Mouse (Mus musculus) heart, embryonic 12.5 days (tissue): ENCODE data around the gene Tmem29. TPM values are rescaled to one million over a fixed set of nuclear protein-coding genes. Genes with fewer than 3 reads are reported as not detected.
"Not testable (repeated sequence)": the region's sequence is repeated elsewhere in the genome, so short reads cannot be mapped to it uniquely, and the experiment has no call there.

Experiments used
- ATAC-seq: fragments of 200-750 bp; cut with Nextera tagmentation; 2 replicates; pipeline ENCODE4 v1.8.0; 2017; ENCODE audit warnings: moderate TSS enrichment, moderate library complexity; ENCODE audit not compliant: insufficient number of reproducible peaks, low FRiP score
- H3K27ac ChIP-seq: fragments of 300-500 bp; sonication (generic); 2 replicates; pipeline ENCODE4 v1.5.1; 2016; ENCODE audit warnings: mild to moderate bottlenecking, moderate library complexity; ENCODE audit not compliant: poor library complexity, severe bottlenecking
- H3K27me3 ChIP-seq: fragments of 300-500 bp; sonication (generic); replicated peaks from 2 replicates; pipeline ENCODE4 v1.6.1; 2016; ENCODE audit warnings: mild to moderate bottlenecking, moderate library complexity
- H3K36me3 ChIP-seq: fragments of 300-500 bp; sonication (generic); 2 replicates; pipeline ENCODE4 v1.6.1; 2016; ENCODE audit warnings: mild to moderate bottlenecking, moderate library complexity
- H3K4me1 ChIP-seq: fragments of 300-500 bp; sonication (generic); replicated peaks from 2 replicates; pipeline ENCODE4 v1.6.1; 2016; ENCODE audit warnings: mild to moderate bottlenecking
- H3K4me2 ChIP-seq: fragments of 300-500 bp; sonication (generic); 2 replicates; pipeline ENCODE4 v1.6.1; 2016; ENCODE audit warnings: mild to moderate bottlenecking, moderate library complexity
- H3K4me3 ChIP-seq: fragments of 300-500 bp; sonication (generic); 2 replicates; pipeline ENCODE4 v1.5.1; 2016; ENCODE audit warnings: mild to moderate bottlenecking
- H3K9ac ChIP-seq: fragments of 300-500 bp; sonication (generic); 2 replicates; pipeline ENCODE4 v1.6.1; 2016; ENCODE audit warnings: mild to moderate bottlenecking, moderate library complexity
- H3K9me3 ChIP-seq: fragments of 300-500 bp; sonication (generic); replicated peaks from 2 replicates; pipeline ENCODE4 v1.6.1; 2016; ENCODE audit warnings: mild to moderate bottlenecking, moderate library complexity
- WGBS: fragments of 180-500 bp; shearing (Covaris S2); methylation state at CpG from one replicate; pipeline ENCODE4 v1.1.7; 2016; 5-methylcytosine and 5-hydroxymethylcytosine counted together
- polyA plus RNA-seq: library from polyadenylated mRNA; unstranded; fragments of >200 nt; fragmentation: Nextera tagmentation; extraction: Ambion mirVana; gene quantifications from 2 replicates; pipeline ENCODE4 v1.2.1, GENCODE M21; 2016

Gene Tmem29
- 17.5 and 20.3 TPM in 2 replicates for polyA plus RNA-seq

DNA sequence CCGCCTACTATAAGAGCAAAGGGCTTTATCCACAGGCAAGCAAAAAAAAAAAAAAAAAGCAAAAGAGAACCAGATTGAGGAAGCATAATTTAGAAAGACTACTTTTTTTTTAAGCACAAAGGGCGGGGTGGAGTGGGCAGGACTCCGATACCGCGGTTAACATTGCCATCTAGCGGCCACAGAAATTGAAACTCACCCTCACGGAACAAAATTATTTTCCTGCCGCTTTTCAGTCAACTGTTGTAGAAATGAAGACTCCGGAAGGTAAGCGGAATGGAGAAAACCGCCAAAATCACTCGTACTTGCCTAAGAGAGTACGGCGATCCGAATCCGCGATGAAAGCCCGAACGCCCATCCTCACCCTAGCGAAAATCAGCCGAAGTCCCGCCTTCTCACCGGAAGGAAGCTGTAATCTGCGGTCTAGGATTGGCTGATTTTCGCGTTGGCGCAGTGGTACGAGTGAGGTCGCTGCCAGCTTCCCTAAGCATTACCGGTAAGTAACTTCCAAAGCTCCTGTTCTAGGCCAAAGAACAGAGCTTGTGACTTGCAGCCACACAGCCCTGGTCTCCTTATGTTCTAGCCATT, at the start of gene Tmem29:
Gene Tmem29, minus strand, starts transcription at position 389 of the 585 bp plus-strand sequence.
- peak; percentile 92 for ATAC-seq
- Histone ChIP-seq H3K9ac (peak within 1 kb of the TSS; percentile 54), H3K4me1 (no peaks in the 10 kb centered on the region), H3K27ac (peak within 1 kb of the TSS; percentile 45; the same call in 1 of the 2 replicates), H3K4me3 (peak within 1 kb of the TSS; percentile 52), H3K27me3 (no peaks in the 10 kb centered on the region), H3K4me2 (peak within 1 kb of the TSS; percentile 57), H3K9me3 (no peaks in the 10 kb centered on the region), H3K36me3 (no peaks in the 10 kb centered on the region)
- 2% methylated on average over 30 of the region's 30 CpGs for WGBS

DNA sequence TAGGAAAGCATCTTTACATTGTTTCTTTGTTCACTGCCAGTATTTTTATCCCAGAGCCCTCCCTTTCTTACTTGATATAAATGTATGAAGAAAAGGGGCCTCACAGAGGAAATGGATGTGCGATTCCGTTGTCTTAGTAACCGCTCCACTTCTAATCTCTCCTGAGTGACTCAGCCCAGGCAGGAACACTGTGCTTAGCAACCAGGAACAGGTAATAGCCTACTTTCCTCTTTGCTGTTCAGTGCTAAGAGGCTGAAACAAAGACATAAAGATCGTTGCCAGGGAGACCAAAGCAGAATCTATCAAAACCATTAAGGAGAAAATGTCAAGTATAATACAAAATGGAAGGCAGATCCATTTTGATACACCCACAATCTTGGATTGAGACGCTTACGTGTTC, 49.7 kb upstream of the Tmem29 start:
- WGBS = 81% methylated on average over 6 of the region's 6 CpGs

DNA sequence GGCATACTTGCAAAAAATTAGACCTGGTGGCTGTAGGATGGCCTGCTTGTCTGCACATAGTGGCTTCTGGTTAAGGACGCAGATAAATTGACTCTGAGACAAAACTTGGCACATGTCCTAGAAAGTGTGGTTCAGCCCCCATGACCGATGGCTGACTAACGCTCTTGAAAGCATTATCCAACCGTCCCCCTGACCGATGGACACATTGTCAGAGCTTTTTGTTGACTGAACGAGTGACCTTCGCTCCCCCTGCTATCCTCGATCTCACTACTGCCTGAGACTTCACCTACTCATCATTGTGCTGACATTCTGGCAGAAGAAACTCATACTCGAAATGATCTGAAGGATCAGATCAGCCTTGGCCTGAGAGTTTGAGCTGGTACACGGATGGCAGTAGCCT, 28.9 kb upstream of the Tmem29 start:
- not testable (repeated sequence) for H3K27me3 ChIP-seq, H3K27ac ChIP-seq, ATAC-seq, H3K4me2 ChIP-seq, H3K9ac ChIP-seq, H3K36me3 ChIP-seq, H3K4me1 ChIP-seq, H3K9me3 ChIP-seq, H3K4me3 ChIP-seq
- 71% methylated on average over 1 of the region's 10 CpGs for WGBS

More for the DNA sequence above, 49.7 kb upstream of the Tmem29 start:
- H3K4me1 ChIP-seq = no peaks in the 10 kb centered on the region
- no peaks in the 10 kb centered on the region for H3K27me3 ChIP-seq
- no peak overlapping the region for H3K4me2 ChIP-seq
- H3K27ac ChIP-seq = no peak overlapping the region
- no peaks in the 10 kb centered on the region for H3K9me3 ChIP-seq
- no peak overlapping the region for H3K4me3 ChIP-seq
- no peak for ATAC-seq
- H3K9ac ChIP-seq = no peak overlapping the region
- no peaks in the 10 kb centered on the region for H3K36me3 ChIP-seq

DNA sequence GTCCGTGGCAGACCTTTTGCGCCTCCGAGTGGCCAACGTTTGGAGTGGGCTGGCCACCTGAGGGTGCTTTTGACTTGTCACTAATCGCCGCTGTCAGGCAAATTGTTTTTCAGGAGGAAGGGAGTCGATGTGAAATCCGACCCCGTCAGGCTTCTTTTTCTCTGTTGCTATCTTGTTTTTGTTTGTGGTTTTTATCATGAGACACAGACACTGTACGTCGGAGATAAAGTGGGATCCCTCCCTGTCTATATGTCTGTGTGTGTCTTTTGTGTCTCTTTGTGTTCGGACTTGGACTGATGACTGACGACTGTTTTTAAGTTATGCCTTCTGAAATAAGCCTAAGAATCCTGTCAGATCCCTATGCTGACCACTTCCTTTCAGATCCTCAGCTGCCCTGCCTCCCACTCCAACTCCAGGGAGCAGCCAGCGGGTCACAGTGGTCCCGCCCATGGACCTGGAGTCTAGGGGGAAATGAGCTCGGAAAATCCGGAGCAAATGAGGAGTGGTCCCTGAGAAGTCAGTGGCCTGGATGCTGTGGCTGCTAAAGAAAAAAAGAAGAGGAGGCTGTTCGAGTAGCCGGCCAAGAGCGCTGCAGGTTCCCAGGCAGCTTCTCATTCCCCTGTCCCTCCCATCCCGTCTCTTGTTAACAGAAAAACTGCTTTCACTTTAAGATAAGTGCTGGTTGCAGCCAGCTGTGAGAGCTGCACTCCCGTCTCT, 27.5 kb upstream of the Tmem29 start:
- H3K4me1 ChIP-seq, H3K4me3 ChIP-seq, H3K36me3 ChIP-seq, ATAC-seq, H3K27me3 ChIP-seq, H3K9me3 ChIP-seq, H3K9ac ChIP-seq, H3K27ac ChIP-seq: not testable (repeated sequence)
- 33% methylated on average over 12 of the region's 22 CpGs for WGBS
- H3K4me2 ChIP-seq = peak overlapping the region; percentile 31; the same call in 1 of the 2 replicates

DNA sequence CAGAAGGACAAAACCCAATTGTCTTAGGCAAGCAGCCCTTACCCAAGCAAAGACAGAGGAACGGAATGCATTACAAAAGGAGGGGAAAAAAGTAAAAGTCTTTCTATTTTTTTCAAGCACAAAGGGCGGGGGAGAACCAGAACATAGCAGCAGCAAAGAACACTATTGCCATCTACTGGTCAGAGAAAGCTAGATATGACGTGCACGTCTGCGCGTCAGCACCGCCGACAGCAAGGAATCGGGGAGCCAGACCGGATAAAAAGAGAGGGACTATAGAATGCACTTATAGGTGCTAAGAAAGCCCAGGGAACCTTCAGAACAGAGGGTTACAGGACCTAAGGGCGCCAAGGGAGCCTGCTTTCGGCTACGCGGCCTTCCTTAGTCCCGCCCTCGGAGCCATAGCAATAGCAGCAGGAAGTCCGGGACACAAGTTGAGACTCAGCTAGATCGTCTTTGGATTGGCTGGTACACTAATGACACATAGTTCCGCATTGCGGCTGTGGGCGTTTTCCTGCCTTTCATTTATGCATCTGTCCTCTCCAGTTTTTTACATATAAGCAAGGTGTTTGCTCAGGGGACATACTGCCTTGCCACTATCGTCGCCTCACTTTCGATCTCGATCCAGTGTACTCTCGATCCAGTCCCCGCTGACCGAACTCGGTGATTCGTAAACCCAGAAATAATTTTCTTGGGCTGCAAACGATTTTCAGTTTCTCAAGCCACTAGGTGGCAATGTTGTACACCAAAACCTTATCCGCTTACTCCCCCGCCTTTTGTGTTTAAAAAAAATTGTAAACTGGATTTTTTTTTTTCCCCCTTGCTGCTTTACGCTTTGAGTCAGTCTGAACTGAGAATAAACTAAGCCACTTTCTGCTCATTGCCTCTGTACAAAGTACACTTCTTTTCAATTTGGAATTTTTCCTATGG, 19.2 kb upstream of the Tmem29 start:
- no peaks in the 10 kb centered on the region for H3K9me3 ChIP-seq
- H3K27ac ChIP-seq = peak overlapping the region; percentile 83
- peak overlapping the region; percentile 68 for H3K9ac ChIP-seq
- H3K36me3 ChIP-seq = no peaks in the 10 kb centered on the region
- no peaks in the 10 kb centered on the region for H3K27me3 ChIP-seq
- H3K4me1 ChIP-seq = no peaks in the 10 kb centered on the region
- H3K4me2 ChIP-seq = peak overlapping the region; percentile 48
- H3K4me3 ChIP-seq = peak overlapping the region; percentile 59
- peak; percentile 97 for ATAC-seq
- WGBS = 1% methylated on average over 34 of the region's 34 CpGs

DNA sequence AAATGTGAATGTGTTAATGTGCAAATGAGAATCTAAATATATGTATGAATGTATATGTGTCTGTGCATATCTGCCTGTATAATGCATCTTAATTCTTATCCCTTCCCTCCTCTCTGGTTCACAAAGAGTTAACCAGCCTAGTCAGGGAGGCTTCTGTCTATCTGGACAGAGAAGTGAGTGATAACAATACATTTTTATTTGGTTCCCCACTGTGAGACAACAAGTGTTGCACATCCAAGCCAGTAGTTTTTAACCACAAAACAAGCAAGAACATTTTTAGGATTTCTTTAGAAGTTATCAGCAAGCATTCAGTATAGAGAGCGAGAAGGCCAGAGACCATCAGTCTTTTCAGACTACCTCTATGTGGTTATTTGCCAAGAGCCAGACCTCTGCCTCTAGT, 12.5 kb upstream of the Tmem29 start:
- no peaks in the 10 kb centered on the region for H3K27me3 ChIP-seq
- no peaks in the 10 kb centered on the region for H3K36me3 ChIP-seq
- H3K27ac ChIP-seq = no peak overlapping the region
- ATAC-seq = no peak
- H3K4me3 ChIP-seq = no peak overlapping the region
- no peak overlapping the region for H3K4me2 ChIP-seq
- 80% methylated on average over 1 of the region's 1 CpGs for WGBS
- no peak overlapping the region for H3K9ac ChIP-seq
- H3K4me1 ChIP-seq = no peaks in the 10 kb centered on the region
- H3K9me3 ChIP-seq = no peaks in the 10 kb centered on the region

DNA sequence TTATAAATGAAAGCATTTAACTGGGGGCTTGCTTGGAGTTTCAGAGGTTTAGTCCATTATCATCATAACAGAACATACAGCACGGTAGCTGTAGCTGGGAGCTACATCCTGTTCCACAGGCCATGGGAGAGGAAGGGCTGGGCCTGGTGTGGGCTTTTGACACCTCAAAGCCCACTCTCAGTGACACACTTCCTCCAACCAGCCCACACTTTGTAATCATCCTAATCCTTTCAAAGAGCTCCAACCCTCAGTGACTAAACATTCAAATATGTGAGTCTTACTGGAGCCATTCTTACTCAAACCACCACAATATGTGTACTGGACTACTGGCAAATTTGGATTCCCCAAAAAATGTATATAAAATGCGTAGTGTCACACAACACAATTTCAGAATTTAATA, 9.3 kb upstream of the Tmem29 start:
- 78% methylated on average over 2 of the region's 2 CpGs for WGBS
- no peaks in the 10 kb centered on the region for H3K27me3 ChIP-seq
- H3K36me3 ChIP-seq = no peaks in the 10 kb centered on the region
- H3K4me3 ChIP-seq = no peak overlapping the region
- no peaks in the 10 kb centered on the region for H3K9me3 ChIP-seq
- no peak for ATAC-seq
- no peaks in the 10 kb centered on the region for H3K4me1 ChIP-seq
- H3K4me2 ChIP-seq = no peak overlapping the region
- no peak overlapping the region for H3K9ac ChIP-seq
- H3K27ac ChIP-seq = no peak overlapping the region

DNA sequence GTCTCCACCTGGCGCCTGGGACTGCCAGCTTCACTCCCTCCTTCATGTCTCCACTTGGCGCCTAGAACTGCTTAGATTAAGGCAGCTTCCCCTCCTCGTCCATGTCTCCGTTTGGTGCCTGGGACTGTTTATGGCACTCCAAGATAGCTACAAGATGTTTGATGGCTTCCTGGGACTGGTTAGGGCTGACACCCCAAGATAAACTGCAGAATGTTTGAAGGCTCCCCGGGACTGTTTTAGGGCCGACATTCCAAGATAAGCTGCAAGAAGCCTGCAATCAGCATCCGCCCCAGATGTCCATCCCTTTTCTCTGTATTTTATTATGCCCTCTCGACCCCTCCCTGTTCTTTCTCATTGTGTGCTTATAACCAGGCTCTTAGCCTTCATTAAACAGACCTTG, 7.9 kb upstream of the Tmem29 start:
- not testable (repeated sequence) for ATAC-seq, H3K4me2 ChIP-seq, H3K36me3 ChIP-seq, H3K4me1 ChIP-seq, H3K27me3 ChIP-seq, H3K27ac ChIP-seq, H3K9me3 ChIP-seq, H3K4me3 ChIP-seq, H3K9ac ChIP-seq
- WGBS = 54% methylated on average over 8 of the region's 8 CpGs

DNA sequence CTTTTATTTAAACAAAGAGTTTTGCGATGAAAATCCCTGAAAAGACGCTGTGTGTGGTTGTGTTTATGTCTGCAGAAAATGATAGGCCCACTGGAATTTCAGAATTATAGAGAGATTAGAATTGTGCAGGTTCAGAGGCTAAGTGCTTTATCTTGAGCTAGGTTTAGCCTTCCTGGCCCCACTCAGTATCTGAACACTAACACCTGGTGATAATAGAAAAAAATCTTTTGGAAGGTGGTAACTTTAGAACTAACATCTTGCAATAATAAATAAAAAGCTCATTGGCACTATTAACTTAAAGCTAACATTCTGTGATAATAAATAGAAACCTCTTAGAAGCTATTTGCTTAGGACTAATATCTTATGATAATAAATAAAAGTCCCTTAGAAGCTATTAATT, 1.2 kb upstream of the Tmem29 start:
- Histone ChIP-seq H3K9me3 (no peaks in the 10 kb centered on the region), H3K4me3 (no peak overlapping the region), H3K36me3 (no peaks in the 10 kb centered on the region), H3K27ac (no peak overlapping the region), H3K27me3 (no peaks in the 10 kb centered on the region), H3K4me2 (no peak overlapping the region), H3K4me1 (no peaks in the 10 kb centered on the region), H3K9ac (0 out of 2 replicates have a peak overlapping the region, but pooled peaks have one; percentile 18)
- ATAC-seq = no peak
- WGBS = 67% methylated on average over 2 of the region's 2 CpGs

DNA sequence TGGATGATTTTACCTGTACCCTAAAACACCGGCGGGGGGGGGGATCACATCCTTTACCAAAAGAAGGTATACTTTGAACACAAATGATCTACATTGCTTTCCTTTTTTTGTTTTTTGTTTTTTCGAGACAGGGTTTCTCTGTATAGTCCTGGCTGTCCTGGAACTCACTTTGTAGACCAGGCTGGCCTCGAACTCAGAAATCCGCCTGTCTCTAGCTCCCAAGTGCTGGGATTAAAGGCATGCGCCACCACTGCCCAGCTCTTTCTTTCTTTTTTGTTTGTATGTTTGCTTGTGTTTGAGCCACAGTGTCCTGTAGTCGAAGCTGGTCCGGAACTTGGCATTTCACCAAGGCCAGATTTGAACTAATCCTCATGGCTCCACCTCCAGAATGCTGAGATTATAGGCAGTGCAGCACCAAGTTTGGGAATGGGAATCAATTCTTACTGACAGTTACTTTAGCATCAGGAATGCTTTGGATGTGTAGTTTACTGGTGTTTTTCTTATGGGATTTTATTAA, 515 bp upstream of the Tmem29 start:
- ATAC-seq = 0 out of 2 replicates have a peak, but pooled peaks have one; percentile 23
- 47% methylated on average over 8 of the region's 8 CpGs for WGBS
- peak overlapping the region; percentile 45; the same call in 1 of the 2 replicates for H3K27ac ChIP-seq

DNA sequence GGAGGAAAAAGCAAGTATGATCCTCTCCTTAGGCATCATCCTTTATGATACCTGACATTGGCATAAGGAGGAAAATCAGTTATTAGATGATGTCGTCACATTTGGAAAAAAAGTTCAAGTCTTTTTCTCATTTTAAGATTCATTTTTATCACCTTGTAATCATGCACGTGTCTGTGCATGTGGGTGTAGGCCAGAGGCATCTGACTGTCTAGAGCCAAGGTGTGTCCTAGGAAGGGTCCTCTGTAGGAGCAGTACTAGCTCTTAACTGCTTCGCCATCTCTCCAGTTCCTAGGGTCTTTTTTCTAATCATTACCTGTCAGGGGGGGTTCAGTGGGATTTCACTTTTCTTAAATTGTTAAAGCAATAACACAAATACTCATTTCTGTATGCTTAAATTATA, 818 bp downstream of the Tmem29 start:
- no peak for ATAC-seq
- Histone ChIP-seq H3K4me2 (peak overlapping the region; percentile 52), H3K4me1 (no peaks in the 10 kb centered on the region), H3K9me3 (no peaks in the 10 kb centered on the region), H3K9ac (no peak overlapping the region), H3K27me3 (no peaks in the 10 kb centered on the region), H3K4me3 (peak overlapping the region; percentile 9; the same call in 1 of the 2 replicates), H3K27ac (no peak overlapping the region), H3K36me3 (no peaks in the 10 kb centered on the region)
- WGBS = 52% methylated on average over 3 of the region's 3 CpGs

More for the DNA sequence above, 515 bp upstream of the Tmem29 start:
- Histone ChIP-seq H3K4me3 (peak overlapping the region; percentile 52), H3K9ac (peak overlapping the region; percentile 54), H3K27me3 (no peaks in the 10 kb centered on the region), H3K4me2 (peak overlapping the region; percentile 57), H3K36me3 (no peaks in the 10 kb centered on the region), H3K4me1 (no peaks in the 10 kb centered on the region), H3K9me3 (no peaks in the 10 kb centered on the region)
